Mouse (Mus musculus) gastrocnemius, adult 18-20 months (tissue): ENCODE measurements around the gene Hapln2. TPM values are rescaled to one million over a fixed set of nuclear protein-coding genes. Genes with fewer than 3 reads are reported as not detected.

Experiments used
- DNase-seq: peaks from one replicate; pipeline ENCODE4 v3.0.0; 2021; ENCODE audit warnings: low spot score
- total RNA-seq, 2 experiments: library from RNA; stranded (reverse); gene quantifications; 2 replicates each; pipeline ENCODE4 v1.2.3; 2021

Gene Hapln2
- total RNA-seq, 2 experiments from 2014 or later, result not detected

DNA sequence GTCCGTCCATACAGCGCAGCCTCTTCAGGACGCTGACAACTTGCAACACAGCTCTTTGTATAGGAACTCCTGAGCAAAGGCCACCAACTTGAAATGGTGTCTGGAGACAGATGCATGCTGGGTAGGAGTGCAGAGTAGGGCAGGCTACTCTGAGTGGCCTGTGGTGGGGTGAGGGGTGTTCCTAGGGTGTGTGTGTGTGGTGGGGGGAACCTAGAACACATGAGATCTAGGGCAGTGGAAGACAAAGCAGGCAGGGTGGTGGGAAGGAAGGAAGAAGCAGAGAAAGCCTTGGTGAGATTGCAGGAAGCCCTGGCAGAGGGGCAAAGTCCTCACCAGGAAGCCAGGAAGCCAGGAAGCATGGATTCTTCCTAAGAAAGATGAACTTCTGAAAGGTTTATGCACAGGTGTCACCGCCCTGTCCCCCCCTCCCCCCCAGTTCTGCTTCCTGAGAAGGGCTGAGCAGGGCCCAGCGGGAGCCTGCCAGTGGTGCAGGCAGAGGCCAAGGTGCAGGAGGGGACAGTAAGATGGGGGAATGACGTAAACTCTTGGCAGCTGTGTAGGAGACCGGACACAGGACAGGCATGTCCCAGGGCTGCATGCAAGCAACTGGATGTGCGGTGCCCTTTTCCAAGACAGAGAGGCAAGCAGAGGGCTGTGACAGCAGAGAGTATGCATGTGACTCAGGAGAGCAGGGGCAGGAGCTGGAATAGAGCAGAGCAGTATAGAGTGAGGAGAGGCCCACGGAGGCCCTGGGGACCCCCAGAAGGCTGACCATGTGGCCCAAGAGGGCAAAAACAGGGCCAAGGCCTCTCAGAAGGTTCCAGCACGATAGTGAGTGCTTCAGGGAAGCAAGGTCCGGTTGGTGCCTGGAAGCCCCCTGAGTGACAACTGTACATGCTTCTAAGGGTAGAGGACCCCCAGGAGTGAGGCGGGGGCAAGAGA, 45.2 kb downstream of the Hapln2 start:
- peak; percentile 85 for DNase-seq

DNA sequence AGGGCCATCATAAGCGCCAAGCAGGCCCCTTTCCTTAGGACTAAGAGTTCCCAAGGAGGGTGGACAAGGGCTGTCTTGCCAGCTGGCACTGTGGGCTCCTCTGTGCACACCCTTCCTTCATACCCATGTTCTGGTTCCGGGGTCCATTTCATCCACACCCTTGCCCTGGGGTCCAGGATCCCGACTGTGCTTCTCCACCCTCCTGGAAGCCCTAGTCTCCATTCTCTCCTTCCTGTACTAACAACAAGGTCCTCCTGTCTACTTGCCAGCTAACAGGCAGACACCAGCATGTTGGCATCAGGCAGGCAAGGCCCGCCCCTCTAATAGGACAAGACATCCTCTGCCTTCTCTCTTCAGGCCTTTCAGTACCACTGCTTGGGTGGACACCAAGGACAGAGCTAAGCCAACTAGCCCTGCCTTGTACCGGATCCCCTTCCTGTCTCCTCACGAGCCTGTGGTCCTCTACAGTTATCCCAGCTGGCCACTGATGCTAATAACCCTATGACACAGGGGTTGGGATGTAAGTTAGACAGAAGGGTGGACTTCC, 46.1 kb downstream of the Hapln2 start:
- no peak for DNase-seq

DNA sequence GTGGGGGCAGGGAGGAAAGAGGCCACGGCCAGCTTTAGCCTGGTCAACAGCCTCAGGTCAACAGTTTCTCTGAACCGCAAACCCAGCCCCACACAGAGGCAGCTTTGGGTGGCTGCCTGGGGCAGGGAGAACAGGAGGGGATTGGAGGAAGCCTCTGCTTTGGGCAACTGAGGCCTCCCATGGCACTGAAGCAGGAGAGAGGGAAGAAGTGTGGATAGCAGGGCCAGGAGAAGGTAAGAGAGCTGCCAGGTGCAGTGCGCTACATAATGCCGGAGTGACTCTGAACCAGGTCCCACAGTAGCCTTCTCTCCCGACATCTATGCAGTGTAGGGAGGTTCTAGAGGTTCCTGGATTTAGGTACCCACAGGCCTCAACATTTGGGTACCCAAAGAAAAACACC, 46.7 kb downstream of the Hapln2 start:
- no peak for DNase-seq

DNA sequence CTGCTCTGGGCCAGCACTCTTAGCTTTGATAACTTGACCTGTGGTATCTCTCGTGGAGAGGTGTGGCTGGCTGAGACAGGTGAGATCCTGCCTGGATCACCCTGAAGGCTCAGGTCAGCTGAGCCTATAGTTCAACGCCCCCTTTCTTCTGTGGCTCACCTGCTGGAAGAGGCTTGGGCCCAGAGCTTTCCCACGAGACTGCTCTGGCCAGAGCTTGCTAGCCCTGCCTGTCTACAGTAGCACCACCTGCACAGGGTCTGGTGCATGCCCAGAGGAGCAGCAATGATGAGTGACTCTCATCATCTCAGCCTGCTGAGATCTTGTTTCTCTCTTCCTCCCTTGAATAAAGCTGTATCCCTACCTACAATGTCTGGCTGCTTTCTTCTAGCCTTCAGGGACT, 47.3 kb downstream of the Hapln2 start:
- no peak for DNase-seq

DNA sequence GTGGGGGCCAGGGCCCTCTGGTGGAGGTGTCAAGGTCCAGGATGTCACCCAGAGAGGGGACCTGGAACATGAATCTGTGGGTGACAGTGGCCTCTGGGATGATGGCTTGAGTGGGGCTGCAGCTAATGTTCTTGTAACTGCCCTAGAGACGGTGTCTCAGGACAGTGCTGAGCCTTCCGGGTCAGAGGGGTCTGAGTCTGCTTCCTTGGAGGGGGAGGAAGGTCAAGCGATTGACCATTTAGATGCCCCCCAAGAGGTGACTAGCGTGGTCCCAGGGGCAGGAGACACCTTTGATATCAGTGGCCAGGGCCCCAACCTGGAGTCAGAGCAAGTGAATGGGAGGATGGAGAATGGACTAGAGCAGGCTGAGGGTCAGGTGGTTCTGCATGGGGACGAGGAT, 47.9 kb downstream of the Hapln2 start:
- DNase-seq, result no peak

DNA sequence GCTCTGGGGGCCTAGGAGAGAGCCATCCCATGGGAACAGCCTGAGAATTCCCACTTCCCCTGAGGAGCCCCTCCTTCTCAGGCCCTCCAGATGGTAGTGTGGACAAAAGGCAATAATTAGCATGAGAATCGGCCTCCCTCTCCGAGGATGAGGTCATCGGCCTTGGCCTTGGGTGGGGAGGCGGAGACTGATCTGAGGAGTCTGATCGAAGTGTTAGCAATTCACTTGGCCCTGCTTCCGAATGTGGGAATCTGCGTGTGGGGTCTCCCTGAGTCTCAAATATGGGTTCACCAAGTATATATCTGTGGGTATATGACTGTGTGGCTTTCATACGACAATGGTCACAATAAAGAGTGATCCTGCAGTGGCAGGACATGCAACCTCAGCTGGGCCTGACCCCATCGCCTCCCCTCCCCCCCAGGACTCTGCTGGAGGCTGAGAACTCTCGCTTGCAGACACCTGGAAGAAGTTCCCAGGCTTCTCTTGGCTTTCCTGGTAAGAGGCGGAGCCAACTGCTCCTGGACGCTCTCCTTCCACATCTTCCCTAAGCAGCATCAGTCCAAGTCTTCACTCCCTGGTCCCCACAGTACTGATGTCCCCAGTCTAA, 52.9 kb downstream of the Hapln2 start:
- DNase-seq, result peak; percentile 36

DNA sequence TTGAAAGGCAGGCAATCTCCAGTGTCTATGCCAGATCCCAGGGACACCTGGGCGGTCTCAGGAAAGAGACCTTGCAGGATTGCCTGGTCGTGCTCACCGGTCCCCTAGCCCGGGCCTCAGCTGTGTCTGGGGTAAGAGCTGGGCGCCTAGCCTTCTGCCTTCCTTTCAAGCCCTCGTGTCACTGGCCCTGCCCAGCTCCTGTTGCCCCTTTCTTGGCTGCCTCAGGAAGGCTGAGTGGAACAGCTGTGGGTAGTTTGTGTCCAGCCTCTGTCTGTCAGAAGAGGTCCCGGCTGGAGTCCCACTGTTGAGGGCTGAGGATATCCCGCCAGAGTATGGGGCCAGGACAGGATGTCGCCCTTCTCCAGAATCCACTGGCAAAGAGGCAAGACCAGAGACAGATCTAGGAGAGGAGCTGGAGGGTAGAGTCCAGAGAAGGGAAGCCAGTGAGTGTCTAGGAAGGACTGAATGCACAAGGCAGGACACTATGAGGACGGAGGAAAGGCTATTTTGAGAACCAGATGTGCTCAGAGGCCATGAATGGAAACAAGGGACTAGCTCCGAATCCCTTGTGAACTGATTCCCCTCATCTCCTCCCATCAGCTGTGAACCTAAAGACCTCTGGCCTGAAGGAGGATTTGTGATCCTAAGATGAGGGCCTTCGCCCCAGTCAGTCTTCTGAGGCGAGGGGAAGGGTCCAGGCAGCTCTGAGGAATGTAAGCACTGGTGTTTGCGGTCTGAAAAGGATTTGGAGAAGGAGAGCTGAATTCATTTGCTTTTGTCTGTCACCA, 53.6 kb downstream of the Hapln2 start:
- DNase-seq, result no peak

DNA sequence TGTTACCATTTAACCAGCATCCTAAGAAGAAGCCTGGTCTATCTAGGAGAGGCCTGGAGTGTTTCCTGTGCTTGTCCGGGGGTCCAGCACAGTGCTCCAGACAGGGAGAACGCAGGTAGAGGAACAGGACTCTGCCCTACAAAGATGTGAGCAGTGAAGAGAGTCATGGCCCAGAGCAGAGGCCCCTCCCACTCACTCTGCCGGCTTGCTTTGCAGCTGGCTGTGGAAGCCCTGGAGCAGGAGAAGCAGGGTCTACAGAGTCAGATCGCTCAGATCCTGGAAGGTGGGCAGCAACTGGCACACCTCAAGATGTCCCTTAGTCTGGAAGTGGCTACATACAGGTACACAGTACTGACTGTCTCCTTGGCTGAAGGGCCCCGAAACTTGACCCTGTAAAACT, 54.6 kb downstream of the Hapln2 start:
- DNase-seq, result no peak

DNA sequence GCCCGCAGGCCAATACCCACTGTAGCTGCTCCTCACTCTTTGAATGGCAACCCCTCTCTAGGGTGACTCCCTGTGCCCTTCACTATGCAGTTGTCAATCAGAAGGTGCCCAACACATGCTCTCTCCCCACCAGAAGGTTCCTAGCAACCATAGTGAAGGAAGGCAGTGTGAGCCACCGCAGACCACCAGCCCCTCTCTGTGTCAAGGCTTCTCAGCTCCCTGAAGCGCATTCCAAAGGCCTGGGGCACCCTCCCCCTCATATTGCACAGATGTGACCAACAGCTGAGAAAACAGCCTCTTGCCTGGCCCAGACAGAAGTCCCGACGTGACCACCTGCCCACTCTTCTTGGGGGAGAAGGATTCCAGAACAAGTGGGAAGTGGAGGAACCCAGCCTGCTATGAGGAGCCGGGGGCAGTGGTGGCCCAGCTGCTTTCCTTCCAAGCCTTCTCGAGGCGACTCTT, 55.1 kb downstream of the Hapln2 start:
- DNase-seq, result no peak

Other genes with a start within 250 kb of the Hapln2 start
- not detected for gene Ntrk1, start 232.4 kb downstream of the Hapln2 start, total RNA-seq
- gene Insrr, start 230.6 kb downstream of the Hapln2 start, total RNA-seq, result not detected
- gene Pear1, start 203.3 kb downstream of the Hapln2 start, total RNA-seq, result 1 to 10 TPM; 6.3 to 6.4 TPM
- not detected for gene Sh2d2a, start 180.8 kb downstream of the Hapln2 start, total RNA-seq
- gene Prcc, start 142.0 kb downstream of the Hapln2 start, total RNA-seq, result 10 to 100 TPM; 48.3 to 55.2 TPM
- 100 to 1,000 TPM; 219 to 232 TPM for gene Hdgf, start 121.3 kb downstream of the Hapln2 start, total RNA-seq
- gene Mrpl24, start 108.1 kb downstream of the Hapln2 start, total RNA-seq, result 10 to 100 TPM; 42.2 to 49.1 TPM
- 1 to 10 TPM; 6.3 to 8.1 TPM for gene Isg20l2, start 97.3 kb downstream of the Hapln2 start, total RNA-seq
- gene Rrnad1, start 96.9 kb downstream of the Hapln2 start, total RNA-seq, result 1 to 10 TPM; 3.2 to 3.4 TPM
- under 1 TPM in 1 of 2 experiments, not detected in 1; 0.57 TPM for gene Crabp2, start 78.9 kb downstream of the Hapln2 start, total RNA-seq
- 10 to 100 TPM; 10.8 to 24.9 TPM for gene Nes, start 56.5 kb downstream of the Hapln2 start, total RNA-seq
- not detected for gene Bcan, start 27.4 kb downstream of the Hapln2 start, total RNA-seq
- gene Gpatch4, start 15.5 kb upstream of the Hapln2 start, total RNA-seq, result 10 to 100 TPM; 20.3 to 20.4 TPM
- gene Naxe, start 30.9 kb upstream of the Hapln2 start, total RNA-seq, result 10 to 100 TPM; 49.1 to 52.6 TPM
- gene Ttc24, start 50.7 kb upstream of the Hapln2 start, total RNA-seq, result not detected
- under 1 TPM; 0.21 to 0.39 TPM for gene Iqgap3, start 54.4 kb upstream of the Hapln2 start, total RNA-seq
- gene Mef2d, start 114.8 kb upstream of the Hapln2 start, total RNA-seq, result 100 to 1,000 TPM; 174 to 196 TPM
- gene Rhbg, start 227.1 kb upstream of the Hapln2 start, total RNA-seq, result not detected